Mouse (Mus musculus): ENCODE results near the gene Tomm70a. TPM values are rescaled to one million over a fixed set of nuclear protein-coding genes. Genes with fewer than 3 reads are reported as not detected.
"Not testable (repeated sequence)": the region's sequence is repeated elsewhere in the genome, so short reads cannot be mapped to it uniquely, and the experiment has no call there.

Tomm70a gene
- polyA plus RNA-seq, 1 experiment from 2014 or later = 40.4 TPM

DNA sequence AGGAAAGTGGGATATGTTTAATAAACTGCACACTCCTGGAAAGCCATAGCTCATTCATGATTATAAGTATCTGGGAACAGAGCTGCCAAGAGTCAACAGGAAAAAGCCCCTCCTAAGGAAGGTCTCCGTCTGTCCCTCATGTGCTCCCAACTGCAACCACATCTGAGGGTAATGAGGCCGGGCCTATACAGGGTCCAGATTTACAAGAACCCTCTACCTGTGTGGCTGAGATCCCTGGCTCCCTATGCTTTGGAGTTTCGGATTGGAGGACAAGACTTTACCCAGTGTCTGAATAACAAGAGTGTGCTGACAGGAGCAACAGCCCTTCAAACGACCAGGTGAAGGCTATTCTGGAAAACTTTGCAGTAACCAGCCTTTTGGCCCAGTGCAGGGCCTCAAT, 36.2 kb downstream of the Tomm70a start:
- Histone ChIP-seq H3K9me3 (no peaks in the 10 kb centered on the region), H3K27me3 (no peaks in the 10 kb centered on the region), H3K4me1 (no peaks in the 10 kb centered on the region), H3K36me3 (peaks cover 79% of the 10 kb centered on the region), H3K4me2 (replicated peaks) (no peak overlapping the region), H3K9ac (no peak overlapping the region), H3K4me3 (no peak overlapping the region), H3K27ac (no peak overlapping the region)
- 74% methylated on average over 4 of the region's 4 CpGs for WGBS
- no peak for ATAC-seq (ENCODE audit: low FRiP score, low read depth)

DNA sequence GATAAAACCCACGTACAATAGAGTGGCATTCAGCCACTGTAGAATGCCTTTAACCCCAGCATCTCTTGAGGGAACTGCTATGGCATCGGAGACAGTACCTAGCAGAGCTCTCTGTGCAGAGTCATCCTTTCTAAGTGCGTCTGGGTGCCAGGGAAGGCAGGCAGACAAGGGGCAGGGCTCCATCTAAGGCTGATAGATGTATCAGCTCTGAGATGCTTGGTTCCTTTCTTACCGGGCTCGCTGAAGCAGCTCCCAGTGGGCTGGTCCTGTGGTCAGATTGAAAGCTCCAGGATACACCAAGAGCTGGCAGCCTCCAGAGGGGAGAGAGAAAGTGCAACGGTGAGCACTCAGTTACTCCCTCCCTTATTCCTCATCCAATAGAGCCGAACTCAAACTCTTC, 38.3 kb downstream of the Tomm70a start:
- no peak overlapping the region for H3K27ac ChIP-seq

DNA sequence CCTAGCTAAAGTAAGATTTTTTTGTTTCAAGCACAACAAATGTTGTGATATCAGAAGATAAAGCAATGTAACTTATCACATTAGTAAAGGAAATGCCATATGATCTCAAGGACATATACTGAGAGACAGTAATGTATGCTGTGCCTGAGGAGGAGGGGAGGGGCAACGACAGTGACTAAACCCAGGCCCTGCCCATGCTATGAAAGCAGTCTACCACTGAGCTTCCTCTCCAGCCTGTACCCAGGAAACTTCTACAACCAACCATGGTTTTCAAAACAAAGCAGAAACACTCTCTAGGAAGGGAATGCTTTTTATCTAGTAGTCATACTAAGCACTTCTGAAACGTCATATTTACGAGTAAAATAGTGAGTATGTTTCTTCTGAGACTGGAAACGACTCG, 41.3 kb downstream of the Tomm70a start:
- Histone ChIP-seq H3K27me3 (no peaks in the 10 kb centered on the region), H3K9ac (no peak overlapping the region), H3K36me3 (peaks cover 68% of the 10 kb centered on the region), H3K4me3 (no peak overlapping the region), H3K4me2 (replicated peaks) (no peak overlapping the region), H3K4me1 (peaks cover 14% of the 10 kb centered on the region), H3K27ac (no peak overlapping the region), H3K9me3 (no peaks in the 10 kb centered on the region)
- no peak for ATAC-seq (ENCODE audit: low FRiP score, low read depth)
- 87% methylated on average over 5 of the region's 5 CpGs for WGBS

More for the DNA sequence above, 38.3 kb downstream of the Tomm70a start:
- Histone ChIP-seq H3K9ac (no peak overlapping the region), H3K27me3 (no peaks in the 10 kb centered on the region), H3K4me1 (no peaks in the 10 kb centered on the region), H3K4me3 (no peak overlapping the region), H3K4me2 (replicated peaks) (no peak overlapping the region), H3K9me3 (no peaks in the 10 kb centered on the region), H3K36me3 (peaks cover 83% of the 10 kb centered on the region)
- WGBS = 76% methylated on average over 7 of the region's 7 CpGs
- no peak for ATAC-seq (ENCODE audit: low FRiP score, low read depth)

DNA sequence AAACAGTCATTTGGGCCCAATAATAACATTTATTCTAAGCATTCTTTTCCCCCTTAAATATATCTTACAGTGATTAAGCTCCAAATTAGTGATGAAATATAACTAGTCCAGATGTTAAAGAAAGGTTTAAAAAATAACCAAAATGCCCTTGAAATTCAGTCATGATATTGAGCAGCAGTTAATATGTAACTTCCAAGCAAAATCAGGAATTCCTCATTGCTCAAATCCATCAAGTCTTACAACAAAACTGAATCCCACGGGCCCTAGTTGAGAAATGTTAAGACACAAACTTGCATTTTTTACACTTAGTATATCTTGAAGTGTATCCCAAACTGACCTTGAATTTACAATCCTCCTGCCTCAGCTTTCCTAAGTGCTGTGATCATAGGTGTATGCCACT, 42.2 kb downstream of the Tomm70a start:
- 89% methylated on average over 1 of the region's 1 CpGs for WGBS

DNA sequence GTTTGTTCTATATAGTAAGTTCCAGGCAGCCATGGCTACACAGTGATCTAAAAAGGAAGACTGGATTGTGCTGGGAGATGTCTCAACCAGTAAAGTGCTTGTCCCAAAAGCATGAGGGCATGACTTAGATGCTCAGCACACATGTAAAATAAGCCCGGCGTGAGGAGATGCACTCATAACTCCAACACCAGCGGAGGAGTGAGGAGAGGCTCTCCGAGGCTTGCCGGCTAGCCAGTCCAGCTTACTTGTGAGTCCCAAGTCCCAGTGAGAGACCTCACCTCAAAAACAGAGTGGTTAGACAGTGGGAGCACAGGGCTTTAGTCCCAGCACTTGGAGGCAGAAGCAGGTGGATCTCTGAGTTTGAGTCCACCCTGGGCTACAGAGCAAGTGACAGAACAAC, 43.7 kb downstream of the Tomm70a start:
- Histone ChIP-seq H3K4me2 (replicated peaks) (no peak overlapping the region), H3K27ac (no peak overlapping the region), H3K4me3 (no peak overlapping the region), H3K36me3 (peaks cover 48% of the 10 kb centered on the region), H3K4me1 (peaks cover 19% of the 10 kb centered on the region), H3K27me3 (no peaks in the 10 kb centered on the region), H3K9me3 (no peaks in the 10 kb centered on the region), H3K9ac (no peak overlapping the region)
- no peak for ATAC-seq (ENCODE audit: low FRiP score, low read depth)
- WGBS = 98% methylated on average over 5 of the region's 5 CpGs

More for the DNA sequence above, 42.2 kb downstream of the Tomm70a start:
- Histone ChIP-seq H3K4me3 (no peak overlapping the region), H3K36me3 (peaks cover 62% of the 10 kb centered on the region), H3K9ac (no peak overlapping the region), H3K4me1 (peaks cover 19% of the 10 kb centered on the region), H3K4me2 (replicated peaks) (no peak overlapping the region), H3K27ac (no peak overlapping the region), H3K27me3 (no peaks in the 10 kb centered on the region), H3K9me3 (no peaks in the 10 kb centered on the region)
- ATAC-seq (ENCODE audit: low FRiP score, low read depth) = no peak

DNA sequence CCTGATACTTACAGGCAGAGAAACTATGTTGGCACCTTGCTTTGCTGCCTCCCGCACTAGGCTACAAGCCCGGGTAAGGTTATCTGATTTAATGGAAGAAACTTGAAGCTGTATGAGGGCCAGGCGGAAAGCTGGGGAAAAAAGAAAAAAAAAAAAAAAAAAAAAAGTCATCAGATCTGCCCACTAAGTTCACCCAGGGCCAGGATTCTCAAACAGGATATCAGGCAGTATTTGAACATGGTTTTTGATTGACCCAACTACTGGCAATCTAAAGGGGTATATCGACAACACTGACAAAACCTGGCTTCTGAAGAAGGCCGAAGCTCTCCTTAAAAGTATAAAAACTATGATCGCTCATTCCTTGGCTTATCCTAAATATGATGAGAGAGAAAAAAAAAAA, 44.6 kb downstream of the Tomm70a start:
- no peaks in the 10 kb centered on the region for H3K27me3 ChIP-seq
- H3K4me1 ChIP-seq = peaks cover 19% of the 10 kb centered on the region
- ATAC-seq (ENCODE audit: low FRiP score, low read depth) = no peak
- peak overlapping the region; percentile 76 for H3K4me3 ChIP-seq
- H3K36me3 ChIP-seq = peaks cover 46% of the 10 kb centered on the region
- WGBS = 91% methylated on average over 6 of the region's 6 CpGs
- H3K27ac ChIP-seq = peak overlapping the region; percentile 88; the same call in 1 of the 2 replicates
- peak overlapping the region; percentile 71 for H3K4me2 ChIP-seq (replicated peaks)
- peak overlapping the region; percentile 91; the same call in 1 of the 2 replicates for H3K9ac ChIP-seq
- H3K9me3 ChIP-seq = no peaks in the 10 kb centered on the region

DNA sequence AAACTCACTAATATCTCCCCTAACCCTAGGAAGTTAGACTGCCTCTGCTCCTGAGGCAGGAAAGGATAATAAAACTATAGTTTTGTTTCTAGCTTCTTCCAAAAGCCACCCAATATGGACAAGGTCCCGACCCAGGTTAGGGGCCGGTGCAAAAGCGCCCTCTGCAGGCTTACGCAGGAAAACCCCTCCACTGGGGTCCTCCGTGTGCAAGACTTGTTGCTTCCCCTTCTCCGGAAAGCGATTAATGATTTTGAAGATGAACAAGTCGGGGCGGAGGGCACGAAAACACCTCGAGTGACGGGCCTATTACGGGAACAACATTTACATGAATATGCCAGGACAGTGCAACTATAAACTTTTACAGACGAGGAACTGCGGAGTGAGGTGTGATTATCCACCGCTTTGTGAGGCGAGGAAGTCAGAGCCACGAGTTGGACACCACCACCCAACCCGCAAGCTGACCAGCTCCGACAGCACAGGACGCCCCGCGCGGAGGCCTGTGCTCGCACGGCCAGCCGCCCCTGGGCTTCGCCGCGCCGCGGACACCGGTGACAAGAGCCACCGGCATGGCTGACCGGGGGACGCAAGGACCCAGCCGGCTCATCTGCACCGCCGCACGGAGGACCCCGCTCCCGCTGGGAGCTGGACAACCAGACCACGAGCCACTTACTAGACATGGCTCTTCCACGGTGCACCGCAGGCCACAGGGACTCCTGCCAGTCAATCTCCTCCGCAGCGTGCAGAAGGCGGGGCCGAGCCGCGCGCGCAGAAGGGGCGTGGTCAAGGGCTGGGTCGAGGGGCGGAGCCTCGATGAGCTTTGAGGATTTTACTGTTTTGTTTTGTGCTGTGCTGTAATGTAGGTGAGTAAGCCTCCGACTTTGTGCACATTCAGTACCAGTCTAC, 45.4 kb downstream of the Tomm70a start, which contains the start of gene Nit2:
Nit2 (minus strand) TSS at position 731 of the 903 bp plus-strand sequence.
- Histone ChIP-seq H3K4me1 (peaks cover 19% of the 10 kb centered on the region), H3K9ac (peak within 1 kb of the TSS; percentile 91), H3K36me3 (peaks cover 44% of the 10 kb centered on the region), H3K4me3 (peak within 1 kb of the TSS; percentile 76), H3K27ac (peak within 1 kb of the TSS; percentile 88), H3K9me3 (no peaks in the 10 kb centered on the region), H3K27me3 (no peaks in the 10 kb centered on the region), H3K4me2 (replicated peaks) (peak within 1 kb of the TSS; percentile 71)
- peak; percentile 98 for ATAC-seq (ENCODE audit: low FRiP score, low read depth)
- under 1% methylated on average over 58 of the region's 58 CpGs for WGBS

DNA sequence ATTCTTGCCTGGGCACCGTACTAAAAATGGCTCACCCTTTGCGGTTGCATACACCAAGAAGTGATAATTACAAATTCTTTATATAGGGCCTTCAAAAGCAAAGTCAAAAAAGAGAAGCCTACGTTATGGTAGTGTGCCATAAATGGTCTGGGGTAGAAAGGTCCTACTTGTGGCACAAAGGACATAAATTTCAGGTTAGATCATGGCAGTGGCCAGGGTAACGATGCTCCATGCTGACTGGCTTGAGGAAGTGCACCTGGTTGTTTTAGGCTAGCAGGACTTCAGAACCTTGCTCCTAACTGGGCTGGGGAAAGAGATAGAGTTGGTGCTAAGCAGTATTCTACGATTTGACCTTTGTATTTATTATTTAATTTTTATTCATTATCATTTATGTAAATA, 46.0 kb downstream of the Tomm70a start:
- peak overlapping the region; percentile 88; the same call in 1 of the 2 replicates for H3K27ac ChIP-seq
- H3K9me3 ChIP-seq = no peaks in the 10 kb centered on the region
- H3K4me3 ChIP-seq = peak overlapping the region; percentile 76
- H3K4me2 ChIP-seq (replicated peaks) = peak overlapping the region; percentile 71
- ATAC-seq (ENCODE audit: low FRiP score, low read depth) = no peak
- peaks cover 19% of the 10 kb centered on the region for H3K4me1 ChIP-seq
- peak overlapping the region; percentile 91; the same call in 1 of the 2 replicates for H3K9ac ChIP-seq
- H3K27me3 ChIP-seq = no peaks in the 10 kb centered on the region
- WGBS = 23% methylated on average over 5 of the region's 5 CpGs
- H3K36me3 ChIP-seq = peaks cover 41% of the 10 kb centered on the region

DNA sequence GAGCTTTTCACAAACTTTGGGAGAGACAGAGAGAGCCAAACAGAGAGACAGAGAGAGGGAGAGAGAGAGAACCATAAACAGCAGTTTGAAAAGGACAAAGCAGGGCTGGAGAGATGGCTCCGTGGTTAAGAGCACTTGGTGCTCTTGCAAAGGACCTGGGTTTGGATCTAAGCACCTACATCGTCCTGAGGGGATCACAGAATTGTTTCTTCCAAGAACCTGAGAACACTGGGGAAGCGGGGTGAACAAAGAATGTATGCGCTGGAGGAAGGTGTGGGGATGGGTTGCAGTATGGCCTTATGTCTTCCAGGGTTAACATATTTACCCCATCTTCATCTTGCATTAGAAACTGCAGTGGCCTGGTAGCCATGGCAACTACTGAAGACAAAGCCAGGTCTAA, 46.7 kb downstream of the Tomm70a start:
- 71% methylated on average over 4 of the region's 4 CpGs for WGBS
- Histone ChIP-seq H3K9ac (peak overlapping the region; percentile 31; the same call in 1 of the 2 replicates), H3K27me3 (no peaks in the 10 kb centered on the region), H3K27ac (no peak overlapping the region), H3K36me3 (peaks cover 41% of the 10 kb centered on the region), H3K4me1 (peaks cover 19% of the 10 kb centered on the region), H3K4me2 (replicated peaks) (no peak overlapping the region), H3K9me3 (no peaks in the 10 kb centered on the region), H3K4me3 (no peak overlapping the region)
- no peak for ATAC-seq (ENCODE audit: low FRiP score, low read depth)

DNA sequence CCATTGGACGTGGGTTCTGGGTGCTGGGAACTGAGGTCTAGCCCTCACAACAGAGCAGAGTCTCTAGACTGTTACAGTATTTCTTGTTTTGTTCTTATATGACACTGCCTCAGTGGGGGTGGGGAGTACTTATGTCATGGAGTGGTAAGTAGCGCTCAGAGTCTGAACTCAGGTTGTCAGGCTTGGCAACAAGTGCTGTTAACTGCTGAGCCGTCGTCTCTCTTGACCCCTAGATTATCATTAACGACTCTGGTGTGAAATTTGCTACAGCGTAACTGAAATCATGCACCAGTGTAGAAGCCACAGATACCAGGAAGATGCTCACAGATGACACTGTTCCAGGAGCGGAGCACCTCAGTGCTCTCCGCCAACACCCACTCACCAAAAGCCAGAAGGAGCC, 49.7 kb downstream of the Tomm70a start:
- Histone ChIP-seq H3K9ac (no peak overlapping the region), H3K4me1 (peaks cover 9% of the 10 kb centered on the region), H3K4me2 (replicated peaks) (no peak overlapping the region), H3K9me3 (no peaks in the 10 kb centered on the region), H3K36me3 (peaks cover 37% of the 10 kb centered on the region), H3K27ac (no peak overlapping the region), H3K27me3 (no peaks in the 10 kb centered on the region), H3K4me3 (no peak overlapping the region)
- ATAC-seq (ENCODE audit: low FRiP score, low read depth) = no peak
- 93% methylated on average over 8 of the region's 8 CpGs for WGBS

DNA sequence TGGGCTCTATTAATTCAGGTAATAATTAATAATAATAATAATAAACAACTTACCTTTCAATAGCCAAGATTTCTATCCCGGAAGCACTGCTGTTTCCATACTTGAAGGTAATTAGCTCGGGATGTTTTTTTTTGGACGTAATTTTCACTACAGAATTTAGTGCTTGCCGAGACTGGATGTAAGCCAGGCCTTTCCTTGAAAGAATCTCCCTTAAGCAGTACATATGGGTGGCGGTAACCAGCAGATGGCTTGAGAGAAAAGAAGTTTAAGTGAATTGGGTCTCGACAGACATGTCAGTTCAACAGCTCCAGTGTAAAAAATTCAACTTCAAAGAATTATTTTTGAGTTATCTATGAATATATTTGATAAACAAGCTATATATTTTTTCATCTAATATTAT, 50.1 kb downstream of the Tomm70a start:
- Histone ChIP-seq H3K9ac (no peak overlapping the region), H3K4me3 (no peak overlapping the region), H3K27ac (no peak overlapping the region), H3K27me3 (no peaks in the 10 kb centered on the region), H3K9me3 (no peaks in the 10 kb centered on the region), H3K4me2 (replicated peaks) (no peak overlapping the region), H3K4me1 (peaks cover 9% of the 10 kb centered on the region), H3K36me3 (peaks cover 41% of the 10 kb centered on the region)
- no peak for ATAC-seq (ENCODE audit: low FRiP score, low read depth)
- WGBS = 83% methylated on average over 6 of the region's 6 CpGs

DNA sequence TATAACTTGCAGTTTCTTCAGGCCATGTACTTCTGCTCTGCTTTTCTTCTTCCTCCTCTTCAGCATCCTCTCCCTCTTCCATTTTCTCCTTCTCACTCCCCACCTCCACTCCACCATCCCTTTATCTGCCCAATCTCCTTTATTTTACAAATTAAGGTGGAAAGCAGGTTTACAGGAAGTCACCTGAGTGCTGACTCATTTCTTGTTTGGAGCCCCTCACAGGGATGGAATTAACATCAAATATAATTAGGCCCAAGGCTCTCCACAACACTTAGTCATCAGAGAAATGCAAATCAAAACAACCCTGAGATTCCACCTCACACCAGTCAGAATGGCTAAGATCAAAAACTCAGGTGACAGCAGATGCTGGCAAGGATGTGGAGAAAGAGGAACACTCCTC, 53.0 kb downstream of the Tomm70a start:
- not testable (repeated sequence) for H3K27me3 ChIP-seq; H3K9me3 ChIP-seq; ATAC-seq (ENCODE audit: low FRiP score, low read depth); H3K4me1 ChIP-seq; H3K4me2 ChIP-seq (replicated peaks); H3K9ac ChIP-seq; H3K4me3 ChIP-seq; H3K27ac ChIP-seq
- H3K36me3 ChIP-seq = peaks cover 59% of the 10 kb centered on the region
